Mouse (Mus musculus) kidney, embryonic 15.5 days (tissue): Measurements from ENCODE around the gene Adarb1. TPM values are rescaled to one million over a fixed set of nuclear protein-coding genes. Genes with fewer than 3 reads are reported as not detected.
"Not testable (repeated sequence)": the region's sequence is repeated elsewhere in the genome, so short reads cannot be mapped to it uniquely, and the experiment has no call there.

Experiments
- ATAC-seq: fragments of 200-750 bp; cut with Nextera tagmentation; replicated peaks from 2 replicates; pipeline ENCODE4 v1.8.0; 2017; ENCODE audit warnings: moderate TSS enrichment; ENCODE audit not compliant: low FRiP score
- H3K27ac ChIP-seq: fragments of 300-500 bp; sonication (generic); 2 replicates; pipeline ENCODE4 v1.5.1; 2015; ENCODE audit warnings: mild to moderate bottlenecking, inconsistent platforms
- H3K27me3 ChIP-seq: fragments of 300-500 bp; sonication (generic); 2 replicates; pipeline ENCODE4 v1.6.1; 2015; ENCODE audit warnings: inconsistent platforms
- H3K36me3 ChIP-seq: fragments of 300-500 bp; sonication (generic); 2 replicates; pipeline ENCODE4 v1.6.1; 2015; ENCODE audit warnings: inconsistent platforms
- H3K4me1 ChIP-seq: fragments of 300-500 bp; sonication (generic); 2 replicates; pipeline ENCODE4 v1.6.1; 2015; ENCODE audit warnings: inconsistent platforms
- H3K4me2 ChIP-seq: fragments of 300-500 bp; sonication (generic); 2 replicates; pipeline ENCODE4 v1.6.1; 2015; ENCODE audit warnings: moderate library complexity, mild to moderate bottlenecking, inconsistent platforms
- H3K4me3 ChIP-seq: fragments of 300-500 bp; sonication (generic); replicated peaks from 2 replicates; pipeline ENCODE4 v1.5.1; 2015; ENCODE audit warnings: mild to moderate bottlenecking, inconsistent platforms
- H3K9ac ChIP-seq: fragments of 300-500 bp; sonication (generic); 2 replicates; pipeline ENCODE4 v1.6.1; 2015; ENCODE audit warnings: mild to moderate bottlenecking, inconsistent platforms
- H3K9me3 ChIP-seq: fragments of 300-500 bp; sonication (generic); replicated peaks from 2 replicates; pipeline ENCODE4 v1.6.1; 2016; ENCODE audit warnings: inconsistent platforms
- WGBS: fragments of 180-500 bp; shearing (Covaris S2); methylation state at CpG from one replicate; pipeline ENCODE4 v1.1.7; 2015; ENCODE audit warnings: mixed read lengths; 5-methylcytosine and 5-hydroxymethylcytosine counted together
- polyA plus RNA-seq: library from polyadenylated mRNA; unstranded; fragments of >200 nt; fragmentation: Nextera tagmentation; extraction: Ambion mirVana; gene quantifications from 2 replicates; pipeline ENCODE4 v1.2.1, GENCODE M21; 2015

Adarb1 gene
- polyA plus RNA-seq, 1 experiment from 2014 or later = 6.4 TPM

DNA sequence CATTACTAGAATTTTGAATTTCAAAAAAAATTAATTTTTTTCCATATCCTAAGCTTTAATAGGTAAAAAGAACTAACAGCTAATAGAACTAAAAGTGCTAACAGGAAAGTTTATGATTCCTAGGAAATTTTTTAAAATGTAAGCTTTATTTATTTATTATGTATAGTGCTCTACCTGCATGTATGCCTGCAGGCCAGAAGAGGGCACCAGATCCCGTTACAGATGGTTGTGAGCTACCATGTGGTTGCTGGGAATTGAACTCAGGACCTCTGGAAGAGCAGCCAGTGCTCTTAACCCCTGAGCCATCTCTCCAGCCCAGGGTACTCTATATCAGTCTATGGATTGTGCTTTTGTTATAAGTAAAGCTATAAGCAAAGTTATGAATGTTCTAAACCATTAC lies 136.0 kb downstream of the Adarb1 start:
- 68% methylated on average over 1 of the region's 1 CpGs for WGBS
- H3K27ac ChIP-seq, H3K4me1 ChIP-seq, H3K9ac ChIP-seq, H3K36me3 ChIP-seq, ATAC-seq, H3K27me3 ChIP-seq, H3K4me2 ChIP-seq, H3K9me3 ChIP-seq, H3K4me3 ChIP-seq: not testable (repeated sequence)

DNA sequence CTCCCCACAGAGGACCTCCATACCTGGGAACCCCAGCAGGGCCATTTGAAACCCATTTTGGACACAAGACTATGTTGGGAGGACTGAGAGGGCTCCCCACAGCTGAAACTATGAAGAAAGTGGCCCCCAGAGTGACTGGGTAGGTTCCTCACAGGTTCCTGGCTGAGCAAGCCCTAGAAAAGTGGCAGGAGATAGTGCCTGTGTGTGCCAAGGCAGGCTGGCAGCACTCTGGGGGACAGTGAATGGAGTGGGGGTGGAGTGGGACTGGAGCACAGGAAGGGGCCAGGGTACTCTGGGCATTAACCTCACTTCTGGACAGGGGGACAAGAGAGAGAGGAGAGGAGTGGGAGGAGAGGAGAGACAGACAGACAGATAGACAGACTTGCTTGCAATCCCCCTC lies 144.3 kb downstream of the Adarb1 start:
- Histone ChIP-seq H3K9ac (no peak overlapping the region), H3K27ac (no peak overlapping the region), H3K4me1 (peaks cover 13% of the 10 kb centered on the region; the same call in 1 of the 2 replicates), H3K4me2 (no peak overlapping the region), H3K36me3 (peaks cover 20% of the 10 kb centered on the region), H3K27me3 (no peaks in the 10 kb centered on the region), H3K4me3 (no peak overlapping the region), H3K9me3 (no peaks in the 10 kb centered on the region)
- ATAC-seq = no peak

DNA sequence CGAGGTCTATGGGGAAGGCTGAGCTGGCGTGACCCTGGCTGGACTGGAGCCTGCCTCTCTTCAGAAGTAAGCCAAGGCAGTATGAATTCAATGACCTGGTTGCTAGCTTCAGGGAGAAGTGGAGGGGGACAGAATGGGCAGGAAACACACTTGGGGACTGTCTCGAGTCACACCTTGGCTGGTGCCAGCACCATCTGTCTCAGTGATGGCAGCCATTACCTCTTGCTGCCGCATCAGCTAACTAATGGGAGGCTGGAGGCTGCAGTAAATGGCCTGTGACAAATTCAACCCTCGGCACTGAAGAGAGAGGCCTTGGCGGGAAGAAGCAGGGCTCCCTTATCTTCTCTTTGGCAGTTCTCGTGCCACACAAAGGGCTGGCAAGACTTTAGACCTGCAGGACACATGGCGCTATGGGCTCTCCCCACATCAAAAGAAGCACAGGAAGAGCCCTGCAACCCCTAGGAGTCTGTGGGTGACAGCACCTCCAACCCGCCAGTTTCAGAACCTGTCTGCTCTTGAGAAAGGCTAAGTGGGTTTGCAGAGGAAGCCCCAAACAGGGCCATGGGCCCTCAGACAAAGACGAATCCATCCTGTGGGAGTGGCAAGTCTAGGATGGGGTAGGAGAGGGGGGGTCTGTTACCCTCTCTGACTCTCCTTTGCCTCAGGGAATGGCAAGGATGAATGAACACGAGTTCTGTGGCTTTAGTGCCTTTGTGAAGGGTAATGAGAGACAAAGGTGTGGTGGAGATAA lies 144.9 kb downstream of the Adarb1 start:
- peaks cover 13% of the 10 kb centered on the region; the same call in 1 of the 2 replicates for H3K4me1 ChIP-seq
- 38% methylated on average over 11 of the region's 11 CpGs for WGBS
- no peak for ATAC-seq
- H3K36me3 ChIP-seq = peaks cover 26% of the 10 kb centered on the region
- H3K27ac ChIP-seq = no peak overlapping the region
- no peak overlapping the region for H3K4me3 ChIP-seq
- H3K9me3 ChIP-seq = no peaks in the 10 kb centered on the region
- no peak overlapping the region for H3K9ac ChIP-seq
- no peak overlapping the region for H3K4me2 ChIP-seq
- no peaks in the 10 kb centered on the region for H3K27me3 ChIP-seq

DNA sequence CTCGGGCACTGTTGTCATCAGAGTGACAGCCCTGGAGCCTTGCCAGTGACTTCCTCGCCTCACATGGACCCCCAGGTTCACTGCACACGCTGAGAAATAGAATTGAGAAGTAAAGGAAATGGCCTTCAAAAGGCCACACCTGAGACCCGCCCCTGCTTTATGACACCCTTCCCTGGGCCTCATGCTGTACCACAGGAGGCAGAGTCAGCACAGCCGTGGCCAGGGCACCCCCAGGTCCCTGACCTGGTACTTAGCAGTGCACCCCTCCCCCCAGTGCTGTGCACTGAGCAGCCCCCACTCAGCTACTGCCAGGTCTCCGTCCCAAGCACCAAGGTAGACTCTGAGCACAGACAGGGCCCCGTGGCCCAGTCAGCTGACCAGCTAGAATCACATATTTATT lies 148.9 kb downstream of the Adarb1 start:
- H3K9me3 ChIP-seq = no peaks in the 10 kb centered on the region
- 79% methylated on average over 7 of the region's 7 CpGs for WGBS
- no peak overlapping the region for H3K27ac ChIP-seq
- peaks cover 13% of the 10 kb centered on the region; the same call in 1 of the 2 replicates for H3K4me1 ChIP-seq
- no peak overlapping the region for H3K9ac ChIP-seq
- no peak overlapping the region for H3K4me2 ChIP-seq
- no peak overlapping the region for H3K4me3 ChIP-seq
- no peak for ATAC-seq
- H3K27me3 ChIP-seq = no peaks in the 10 kb centered on the region
- peaks cover 66% of the 10 kb centered on the region for H3K36me3 ChIP-seq

DNA sequence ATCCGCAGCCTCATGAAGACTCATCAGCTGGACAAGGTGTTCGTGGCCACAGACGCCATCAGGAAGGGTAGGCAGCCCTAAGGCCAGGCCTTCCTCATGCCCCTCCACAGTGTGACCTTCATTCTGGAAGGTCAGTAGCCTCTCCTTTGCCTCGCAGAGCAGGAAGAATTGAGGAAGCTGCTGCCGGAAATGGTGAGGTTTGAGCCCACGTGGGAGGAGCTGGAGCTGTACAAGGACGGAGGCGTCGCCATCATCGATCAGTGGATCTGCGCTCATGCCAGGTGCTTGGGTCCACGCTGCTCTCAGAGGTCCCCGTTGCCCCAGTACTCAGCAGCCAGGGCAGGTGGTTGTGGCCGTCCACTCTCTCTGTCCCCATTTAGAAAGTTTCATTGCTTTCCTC lies 151.0 kb downstream of the Adarb1 start:
- Histone ChIP-seq H3K27ac (no peak overlapping the region), H3K4me1 (no peaks in the 10 kb centered on the region), H3K4me3 (no peak overlapping the region), H3K36me3 (peaks cover 87% of the 10 kb centered on the region), H3K4me2 (no peak overlapping the region), H3K27me3 (no peaks in the 10 kb centered on the region), H3K9ac (no peak overlapping the region), H3K9me3 (no peaks in the 10 kb centered on the region)
- ATAC-seq = no peak
- WGBS = 88% methylated on average over 14 of the region's 14 CpGs

DNA sequence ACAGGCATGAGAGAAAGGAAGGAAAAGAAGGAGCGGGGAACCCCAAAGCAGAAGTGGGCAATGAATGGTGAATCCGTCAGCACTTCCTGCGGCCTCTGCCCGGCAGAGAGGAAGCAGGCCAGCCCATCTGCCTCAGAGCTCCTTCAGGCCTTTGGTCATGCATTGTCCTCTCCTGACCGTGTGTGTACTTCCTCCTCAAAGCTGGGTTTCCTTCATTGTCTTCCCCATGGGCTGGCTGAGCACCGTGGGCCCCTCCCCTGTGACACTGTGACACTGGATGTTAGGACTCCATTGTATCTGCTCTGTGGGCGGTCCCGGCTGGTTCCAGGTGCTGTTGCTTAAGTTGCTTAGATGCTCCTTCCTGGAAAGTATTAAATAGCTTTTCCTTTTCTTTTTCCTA lies 151.8 kb downstream of the Adarb1 start:
- 75% methylated on average over 8 of the region's 8 CpGs for WGBS
- Histone ChIP-seq H3K36me3 (peaks cover 95% of the 10 kb centered on the region), H3K27me3 (no peaks in the 10 kb centered on the region), H3K27ac (0 out of 2 replicates have a peak overlapping the region, but pooled peaks have one; percentile 57), H3K9me3 (no peaks in the 10 kb centered on the region), H3K4me1 (no peaks in the 10 kb centered on the region), H3K4me2 (no peak overlapping the region), H3K4me3 (no peak overlapping the region), H3K9ac (no peak overlapping the region)
- no peak for ATAC-seq

DNA sequence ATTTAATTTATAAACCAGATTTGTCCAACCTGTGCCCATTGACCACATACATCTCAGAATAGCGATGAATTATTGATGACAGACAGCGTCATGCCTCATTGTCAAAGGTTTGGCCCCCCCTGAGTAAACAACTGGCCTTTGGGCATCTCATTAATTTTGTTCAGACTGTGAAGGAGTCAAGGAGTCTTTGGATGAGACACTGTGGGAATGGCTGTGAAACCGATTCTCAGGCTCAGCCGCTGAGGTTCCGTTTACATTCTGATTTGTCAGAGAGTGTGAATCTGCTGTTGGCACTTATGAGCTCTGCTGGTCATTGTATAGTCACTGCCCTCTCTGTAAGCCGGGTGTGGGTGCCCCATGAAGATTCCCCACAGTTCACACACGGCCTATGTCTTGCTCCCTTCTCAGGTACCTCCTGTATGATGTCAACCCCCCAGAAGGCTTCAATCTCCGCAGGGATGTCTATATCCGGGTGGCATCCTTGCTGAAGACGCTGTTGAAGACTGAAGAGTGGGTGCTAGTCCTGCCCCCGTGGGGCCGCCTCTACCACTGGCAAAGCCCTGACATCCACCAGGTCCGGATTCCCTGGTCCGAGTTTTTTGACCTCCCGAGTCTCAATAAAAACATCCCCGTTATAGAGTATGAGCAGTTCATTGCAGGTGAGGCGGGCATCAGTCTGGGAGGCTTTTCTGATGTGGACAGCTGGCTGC lies 157.7 kb downstream of the Adarb1 start:
- H3K4me1 ChIP-seq = peaks cover 24% of the 10 kb centered on the region
- H3K9ac ChIP-seq = peak overlapping the region; percentile 16; the same call in 1 of the 2 replicates
- WGBS = 78% methylated on average over 17 of the region's 17 CpGs
- peak overlapping the region; percentile 89 for H3K4me3 ChIP-seq
- H3K27ac ChIP-seq = no peak overlapping the region
- H3K27me3 ChIP-seq = no peaks in the 10 kb centered on the region
- peaks cover 50% of the 10 kb centered on the region for H3K36me3 ChIP-seq
- ATAC-seq = no peak
- H3K9me3 ChIP-seq = no peaks in the 10 kb centered on the region
- peak overlapping the region; percentile 80 for H3K4me2 ChIP-seq

DNA sequence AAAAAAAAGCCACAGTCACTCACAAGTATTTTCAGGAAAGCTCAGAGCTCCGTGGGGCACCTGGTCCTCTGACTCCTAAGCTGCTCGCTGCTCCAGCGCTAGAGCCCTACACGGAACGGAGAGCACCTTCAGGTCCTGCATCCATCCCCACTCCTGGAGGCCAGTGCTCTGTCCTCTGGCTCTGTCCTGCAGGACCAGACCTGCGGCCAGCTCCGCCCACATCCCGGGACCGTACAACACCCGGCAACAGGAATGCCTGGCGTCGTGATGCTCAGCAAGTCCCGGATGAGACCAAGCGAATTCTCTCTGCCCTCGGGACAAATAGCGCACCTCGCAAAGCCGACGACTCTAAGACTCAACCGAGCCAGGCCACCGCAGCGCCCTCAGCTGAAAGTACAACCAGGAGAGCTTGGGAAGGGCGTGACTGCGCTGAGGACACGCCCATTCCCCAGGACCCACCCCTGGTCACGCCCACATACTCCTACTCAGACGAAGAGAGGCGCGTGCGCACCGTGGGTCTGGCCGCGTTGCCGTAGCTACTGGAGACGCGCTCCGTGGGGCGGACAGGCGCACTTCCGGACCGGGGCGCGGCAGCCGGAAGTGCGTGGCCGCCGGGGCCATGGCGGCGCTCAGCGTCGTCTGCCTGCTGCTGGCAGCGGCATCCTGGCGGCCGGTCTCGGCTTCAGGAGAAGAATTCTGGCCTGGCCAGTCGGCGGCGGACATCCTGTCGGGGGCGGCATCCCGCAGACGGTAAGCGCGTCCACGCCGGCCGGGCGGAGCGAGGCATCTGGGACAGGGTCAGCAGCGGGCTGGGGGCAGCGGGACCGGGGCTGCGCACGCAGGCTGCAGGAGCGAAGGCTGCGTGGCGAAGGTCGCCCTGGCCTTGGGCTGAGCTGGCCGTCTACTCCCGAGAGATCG lies 159.1 kb downstream of the Adarb1 start, which contains the start of gene Pofut2:
Gene Pofut2, plus strand, starts transcription at position 515 of the 918 bp plus-strand sequence.
- peak within 1 kb of the TSS; percentile 80 for H3K4me2 ChIP-seq
- peak within 1 kb of the TSS; percentile 94 for H3K9ac ChIP-seq
- WGBS = under 1% methylated on average over 81 of the region's 81 CpGs
- peak within 1 kb of the TSS; percentile 89 for H3K4me3 ChIP-seq
- ATAC-seq = peak; percentile 98
- H3K27ac ChIP-seq = peak within 1 kb of the TSS; percentile 95
- H3K4me1 ChIP-seq = peaks cover 35% of the 10 kb centered on the region
- no peaks in the 10 kb centered on the region for H3K27me3 ChIP-seq
- H3K9me3 ChIP-seq = no peaks in the 10 kb centered on the region
- H3K36me3 ChIP-seq = peaks cover 36% of the 10 kb centered on the region

DNA sequence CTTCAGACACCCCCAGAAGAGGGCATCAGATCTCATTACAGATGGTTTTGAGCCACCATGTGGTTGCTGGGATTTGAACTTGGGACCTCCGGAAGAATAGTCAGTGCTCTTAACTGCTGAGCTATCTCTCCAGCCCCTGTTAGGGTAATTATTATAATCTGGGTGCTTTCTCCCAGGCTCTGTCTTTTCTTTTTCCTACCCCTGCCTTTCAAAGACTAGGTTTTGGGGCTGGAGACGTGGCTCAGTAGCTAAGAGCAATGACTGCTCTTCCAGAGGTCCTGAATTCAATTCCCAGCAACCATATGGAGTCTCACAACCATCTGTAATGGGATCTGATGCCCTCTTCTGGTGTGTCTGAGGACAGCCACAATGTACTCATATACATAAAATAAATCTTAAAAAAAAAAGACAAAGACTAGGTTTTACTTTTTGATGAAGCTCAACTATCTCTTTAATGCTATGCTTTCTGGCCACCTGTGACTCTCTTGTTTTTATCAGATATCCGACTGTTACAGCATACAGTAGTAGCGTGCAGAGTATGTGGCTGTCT lies 160.0 kb downstream of the Adarb1 start:
- 60% methylated on average over 4 of the region's 4 CpGs for WGBS
- Histone ChIP-seq H3K27ac (peak overlapping the region; percentile 78; the same call in 1 of the 2 replicates), H3K4me3 (peak overlapping the region; percentile 89), H3K9ac (peak overlapping the region; percentile 94), H3K27me3 (no peaks in the 10 kb centered on the region), H3K36me3 (peaks cover 28% of the 10 kb centered on the region), H3K9me3 (no peaks in the 10 kb centered on the region), H3K4me2 (peak overlapping the region; percentile 80), H3K4me1 (peaks cover 40% of the 10 kb centered on the region)
- no peak for ATAC-seq

DNA sequence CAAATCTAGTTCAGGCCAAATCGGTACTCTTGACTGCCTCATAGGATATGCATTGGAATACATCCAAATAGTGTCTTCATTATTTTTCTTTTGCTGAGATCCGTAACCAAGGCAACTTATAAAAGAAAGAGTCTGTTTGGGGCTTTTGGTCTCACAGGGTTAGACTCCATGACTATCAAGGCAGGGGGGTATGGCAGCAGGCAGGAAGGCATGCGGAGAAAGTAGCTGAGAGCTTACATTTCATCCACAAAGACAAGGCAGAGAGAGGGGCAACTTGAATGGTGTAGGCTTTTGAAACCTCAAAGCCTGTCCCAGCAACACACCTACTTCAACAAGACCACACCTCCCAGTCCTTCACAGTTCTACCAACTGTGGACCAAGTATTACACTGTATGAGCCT lies 162.4 kb downstream of the Adarb1 start:
- H3K36me3 ChIP-seq = peaks cover 4% of the 10 kb centered on the region
- H3K4me2 ChIP-seq = no peak overlapping the region
- H3K27me3 ChIP-seq = no peaks in the 10 kb centered on the region
- peaks cover 61% of the 10 kb centered on the region for H3K4me1 ChIP-seq
- H3K4me3 ChIP-seq = no peak overlapping the region
- no peak overlapping the region for H3K27ac ChIP-seq
- no peak for ATAC-seq
- no peaks in the 10 kb centered on the region for H3K9me3 ChIP-seq
- WGBS = 81% methylated on average over 3 of the region's 3 CpGs
- H3K9ac ChIP-seq = no peak overlapping the region

DNA sequence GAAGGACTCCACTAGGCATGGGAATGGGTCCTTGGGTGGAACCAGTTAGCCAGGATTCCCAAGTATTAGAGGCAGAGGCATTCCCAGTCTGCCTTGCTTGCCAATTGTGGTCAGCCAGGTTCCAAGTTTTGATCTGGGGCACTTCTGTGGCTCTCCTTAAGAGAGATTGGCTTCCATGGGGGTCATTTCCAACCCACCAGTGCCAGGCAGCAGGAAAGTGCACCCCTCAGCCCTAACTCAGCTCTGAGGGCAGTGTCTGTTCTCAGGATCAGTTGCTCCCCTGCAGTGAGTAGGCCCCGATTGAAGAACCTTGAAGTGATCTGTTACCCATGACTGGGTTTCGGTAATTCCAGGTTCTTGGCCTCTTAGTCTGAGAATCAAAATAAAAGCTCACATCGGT lies 162.8 kb downstream of the Adarb1 start:
- WGBS = 72% methylated on average over 3 of the region's 3 CpGs
- Histone ChIP-seq H3K4me3 (no peak overlapping the region), H3K4me2 (no peak overlapping the region), H3K9ac (no peak overlapping the region), H3K36me3 (no peaks in the 10 kb centered on the region), H3K27ac (no peak overlapping the region), H3K4me1 (peaks cover 59% of the 10 kb centered on the region), H3K27me3 (no peaks in the 10 kb centered on the region), H3K9me3 (no peaks in the 10 kb centered on the region)
- no peak for ATAC-seq
